Mouse (Mus musculus) olfactory bulb, adult 2 months (tissue): ENCODE results near the gene Myo19.

Source experiments
- CTCF ChIP-seq: fragments of 200-500 bp; IDR thresholded peaks from 2 replicates; pipeline ENCODE4 v1.5.1; 2012; ENCODE audit warnings: low read depth, mild to moderate bottlenecking, low read length, moderate library complexity; ENCODE audit not compliant: insufficient read depth
- POLR2A ChIP-seq: fragments of 200-500 bp; IDR thresholded peaks from 2 replicates; pipeline ENCODE4 v1.6.1; 2012; ENCODE audit warnings: mild to moderate bottlenecking, low read depth, low read length, moderate library complexity; ENCODE audit not compliant: insufficient read depth

- TF ChIP-seq CTCF (no peak), POLR2A (no peak)
Observed at GRCm38 (mm10) chr11:84885238-84885637, 5.3 kb downstream of the Myo19 start.
